Mouse (Mus musculus) hindbrain, embryonic 16.5 days (tissue): ENCODE measurements around the gene Cpeb1. TPM values are rescaled to one million over a fixed set of nuclear protein-coding genes. Genes with fewer than 3 reads are reported as not detected.

Source experiments
- ATAC-seq: fragments of 200-750 bp; cut with Nextera tagmentation; 2 replicates; pipeline ENCODE4 v1.8.0; 2017; ENCODE audit warnings: moderate TSS enrichment, moderate library complexity
- H3K27ac ChIP-seq: fragments of 300-500 bp; sonication (generic); 2 replicates; pipeline ENCODE4 v1.5.1; 2014; ENCODE audit warnings: low read depth, mild to moderate bottlenecking, control low read depth, low read length, moderate library complexity
- H3K27me3 ChIP-seq: fragments of 300-500 bp; sonication (generic); replicated peaks from 2 replicates; pipeline ENCODE4 v1.6.1; 2014; ENCODE audit warnings: low read length; ENCODE audit not compliant: control insufficient read depth, insufficient read depth
- H3K36me3 ChIP-seq: fragments of 300-500 bp; sonication (generic); 2 replicates; pipeline ENCODE4 v1.6.1; 2014; ENCODE audit warnings: mild to moderate bottlenecking, low read length, moderate library complexity, mixed read lengths; ENCODE audit not compliant: control insufficient read depth, insufficient read depth
- H3K4me1 ChIP-seq: fragments of 300-500 bp; sonication (generic); 2 replicates; pipeline ENCODE4 v1.6.1; 2014; ENCODE audit warnings: low read depth, low read length; ENCODE audit not compliant: control insufficient read depth, insufficient read depth
- H3K4me2 ChIP-seq: fragments of 300-500 bp; sonication (generic); 2 replicates; pipeline ENCODE4 v1.6.1; 2014; ENCODE audit warnings: mild to moderate bottlenecking, low read length, control low read depth, moderate library complexity
- H3K4me3 ChIP-seq: fragments of 300-500 bp; sonication (generic); 2 replicates; pipeline ENCODE4 v1.5.1; 2014; ENCODE audit warnings: mild to moderate bottlenecking, low read length, control low read depth, moderate library complexity
- H3K9ac ChIP-seq: fragments of 300-500 bp; sonication (generic); 2 replicates; pipeline ENCODE4 v1.6.1; 2014; ENCODE audit warnings: low read depth, mild to moderate bottlenecking, control low read depth, low read length, moderate library complexity
- H3K9me3 ChIP-seq: fragments of 300-500 bp; sonication (generic); 2 replicates; pipeline ENCODE4 v1.6.1; 2014; ENCODE audit warnings: mild to moderate bottlenecking, low read length, moderate library complexity; ENCODE audit not compliant: control insufficient read depth
- WGBS: fragments of 180-500 bp; shearing (Covaris S2); extraction: QIAGEN DNeasy Blood & Tissue Kit; methylation state at CpG from one replicate; pipeline ENCODE4 v1.1.7; 2014; 5-methylcytosine and 5-hydroxymethylcytosine counted together
- polyA plus RNA-seq: library from polyadenylated mRNA; unstranded; fragments of >200 nt; fragmentation: Nextera tagmentation; extraction: Ambion mirVana; gene quantifications from 2 replicates; pipeline ENCODE4 v1.2.1, GENCODE M21; 2015

The Cpeb1 gene
- polyA plus RNA-seq, 1 experiment from 2014 or later, result 8.3 TPM

DNA sequence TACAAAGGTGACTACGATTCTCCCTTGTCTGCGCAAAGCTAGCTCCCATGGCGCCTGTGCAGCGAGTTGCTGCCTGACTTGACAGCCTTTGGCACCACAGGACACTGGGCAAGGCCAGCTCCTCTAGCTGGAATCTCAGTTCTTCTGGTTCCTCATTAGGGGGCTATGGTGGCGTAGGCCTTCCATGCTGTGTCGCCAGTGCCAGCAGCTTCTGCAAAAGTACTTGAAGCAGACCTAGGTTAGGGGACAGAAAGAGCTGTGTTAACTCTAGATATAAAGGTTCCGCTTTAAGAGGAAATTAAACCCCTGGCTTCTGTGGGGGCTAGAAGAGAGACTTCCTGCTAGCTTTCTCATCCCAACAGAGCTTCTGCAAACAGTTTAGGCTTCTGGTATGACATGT lies 107.1 kb downstream of the Cpeb1 start:
- Histone ChIP-seq H3K9ac (no peak overlapping the region), H3K27me3 (no peaks in the 10 kb centered on the region), H3K36me3 (peaks cover under 1% of the 10 kb centered on the region; the same call in 1 of the 2 replicates), H3K4me3 (no peak overlapping the region), H3K9me3 (no peaks in the 10 kb centered on the region), H3K4me1 (peaks cover 8% of the 10 kb centered on the region), H3K27ac (no peak overlapping the region), H3K4me2 (no peak overlapping the region)
- ATAC-seq, result no peak
- 46% methylated on average over 7 of the region's 7 CpGs for WGBS

GRCm38 (mm10) chr7:81345447-81346170 lies 109.7 kb downstream of the Cpeb1 start:
- H3K27me3 ChIP-seq, result no peaks in the 10 kb centered on the region
- H3K4me1 ChIP-seq, result peaks cover 19% of the 10 kb centered on the region
- H3K27ac ChIP-seq, result peak overlapping the region; percentile 70; the same call in 1 of the 2 replicates
- H3K4me2 ChIP-seq, result peak overlapping the region; percentile 68
- WGBS, result 61% methylated on average over 15 of the region's 15 CpGs
- H3K36me3 ChIP-seq, result peaks cover 7% of the 10 kb centered on the region
- peak overlapping the region; percentile 89 for H3K4me3 ChIP-seq
- no peak; the same call in 1 of the 2 replicates for ATAC-seq
- no peaks in the 10 kb centered on the region for H3K9me3 ChIP-seq
- H3K9ac ChIP-seq, result peak overlapping the region; percentile 71

DNA sequence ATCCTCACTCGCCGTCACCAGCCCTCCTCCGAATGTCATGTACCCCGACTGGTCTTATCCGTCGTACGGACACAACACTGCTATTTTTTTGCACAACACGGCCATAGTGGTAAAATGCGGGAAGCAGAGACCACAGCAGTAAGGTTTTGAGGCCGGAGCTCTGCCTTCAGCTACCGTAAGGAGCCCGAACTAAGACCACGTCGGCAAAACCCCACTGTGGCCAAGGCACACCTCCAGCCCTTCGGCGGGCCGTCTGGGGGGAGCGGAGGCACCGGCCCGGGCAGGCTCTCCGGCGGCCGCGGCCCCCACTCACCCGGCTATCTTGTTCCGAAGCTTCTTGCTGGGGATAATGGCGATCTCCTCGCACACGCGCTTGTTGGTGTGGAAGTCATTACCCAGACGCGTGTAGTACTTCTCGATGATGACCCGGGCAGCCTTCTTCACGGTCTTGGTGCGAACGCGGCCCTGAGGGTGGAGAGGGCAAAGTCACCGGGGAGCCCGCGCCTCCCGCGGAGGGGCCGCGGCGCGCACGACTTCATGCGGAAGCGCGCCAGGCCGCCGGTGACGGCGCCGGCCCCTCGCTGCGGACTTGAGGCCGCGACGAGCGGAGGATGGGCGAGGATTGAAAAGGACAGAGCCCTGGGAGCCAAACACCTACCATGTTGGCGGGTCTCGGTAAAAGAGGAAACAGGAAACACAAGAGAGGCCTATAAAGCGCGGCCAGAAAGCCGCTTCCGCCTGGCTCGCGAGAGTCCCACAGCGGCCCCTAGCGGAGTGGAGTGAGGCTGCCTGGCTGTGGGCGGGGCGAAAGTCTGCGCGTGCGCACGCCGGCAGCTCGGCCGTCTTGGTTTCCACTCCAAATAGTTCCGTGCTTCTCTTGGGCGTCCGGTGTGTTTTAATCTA lies 110.5 kb downstream of the Cpeb1 start, which contains the start of gene Rps17:
Rps17 (minus strand) TSS at position 711 of the 903 bp plus-strand sequence.
- Histone ChIP-seq H3K36me3 (peaks cover 14% of the 10 kb centered on the region), H3K9me3 (no peaks in the 10 kb centered on the region), H3K27ac (peak within 1 kb of the TSS; percentile 87), H3K9ac (peak within 1 kb of the TSS; percentile 94), H3K27me3 (no peaks in the 10 kb centered on the region), H3K4me2 (peak within 1 kb of the TSS; percentile 95), H3K4me1 (peaks cover 19% of the 10 kb centered on the region), H3K4me3 (peak within 1 kb of the TSS; percentile 89)
- peak; percentile 94 for ATAC-seq
- under 1% methylated on average over 84 of the region's 85 CpGs for WGBS

DNA sequence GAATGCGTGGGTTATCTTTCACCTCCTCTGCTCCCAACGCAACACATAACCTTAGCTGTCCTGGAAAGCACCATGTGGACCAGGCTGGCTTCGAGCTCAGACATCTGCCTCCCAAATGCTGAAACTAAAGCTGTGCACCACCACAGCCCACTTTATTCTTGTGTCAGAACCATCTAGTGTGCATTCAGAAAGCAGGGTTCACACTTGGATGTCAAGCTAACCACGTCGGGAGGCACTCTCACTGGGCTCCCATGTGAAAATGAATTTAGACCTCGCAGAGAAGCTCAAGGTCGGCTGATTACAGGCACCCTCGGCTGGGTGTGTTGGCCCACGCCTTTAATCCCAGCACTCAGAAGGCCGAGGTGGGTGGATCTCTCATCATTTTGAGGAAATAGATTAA lies 111.4 kb downstream of the Cpeb1 start:
- WGBS, result 15% methylated on average over 10 of the region's 10 CpGs
- H3K4me2 ChIP-seq, result peak overlapping the region; percentile 95
- peaks cover 19% of the 10 kb centered on the region for H3K4me1 ChIP-seq
- H3K9ac ChIP-seq, result peak overlapping the region; percentile 94
- H3K27me3 ChIP-seq, result no peaks in the 10 kb centered on the region
- no peaks in the 10 kb centered on the region for H3K9me3 ChIP-seq
- peaks cover 16% of the 10 kb centered on the region for H3K36me3 ChIP-seq
- peak overlapping the region; percentile 89 for H3K4me3 ChIP-seq
- no peak overlapping the region for H3K27ac ChIP-seq
- no peak for ATAC-seq

GRCm38 (mm10) chr7:81343316-81343715 lies 111.9 kb downstream of the Cpeb1 start:
- H3K9ac ChIP-seq, result peak overlapping the region; percentile 94
- WGBS, result 45% methylated on average over 8 of the region's 8 CpGs
- no peaks in the 10 kb centered on the region for H3K9me3 ChIP-seq
- H3K4me1 ChIP-seq, result peaks cover 19% of the 10 kb centered on the region
- no peak overlapping the region for H3K27ac ChIP-seq
- no peaks in the 10 kb centered on the region for H3K27me3 ChIP-seq
- peak overlapping the region; percentile 95 for H3K4me2 ChIP-seq
- ATAC-seq, result no peak
- peaks cover 20% of the 10 kb centered on the region for H3K36me3 ChIP-seq
- H3K4me3 ChIP-seq, result peak overlapping the region; percentile 89

DNA sequence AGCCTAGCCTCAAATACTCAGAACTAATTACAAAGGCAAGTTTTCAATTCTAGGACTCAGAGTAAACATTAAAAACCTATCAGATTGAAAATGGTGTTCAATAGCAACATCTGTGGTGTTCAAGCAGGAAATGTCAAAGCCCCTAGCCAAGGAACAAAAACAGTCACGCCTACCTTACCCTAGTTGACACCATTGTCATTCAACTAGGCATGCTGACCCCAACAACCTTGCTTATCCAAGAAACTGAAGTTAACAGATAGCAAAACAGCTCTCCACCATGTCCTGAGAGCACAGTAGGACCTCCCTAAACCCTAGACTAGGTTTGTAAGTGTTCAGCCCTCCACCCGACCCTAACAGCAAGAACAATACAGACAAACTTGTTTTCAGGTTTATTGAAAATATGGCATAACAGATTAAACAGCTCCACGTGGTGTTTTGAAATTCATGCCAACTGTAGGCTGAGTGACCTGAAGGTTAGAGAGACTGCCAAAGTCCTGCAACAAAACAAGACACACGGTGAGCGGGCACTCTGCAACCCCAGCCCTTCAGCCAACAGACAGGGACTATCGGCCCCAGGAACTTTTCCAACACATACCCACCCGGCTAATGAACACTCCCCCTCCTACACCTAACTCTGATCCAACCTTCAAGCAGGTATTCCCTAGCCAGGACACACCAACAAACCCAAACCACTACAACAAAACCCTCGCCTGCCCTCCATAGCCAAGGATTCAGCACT lies 112.7 kb downstream of the Cpeb1 start:
- whole genome bisulfite sequencing, result 69% methylated on average over 8 of the region's 8 CpGs
- peaks cover 24% of the 10 kb centered on the region for H3K36me3 ChIP-seq
- peak overlapping the region; percentile 94 for H3K9ac ChIP-seq
- no peaks in the 10 kb centered on the region for H3K9me3 ChIP-seq
- peaks cover 19% of the 10 kb centered on the region for H3K4me1 ChIP-seq
- peak overlapping the region; percentile 89 for H3K4me3 ChIP-seq
- no peak for ATAC-seq
- H3K27me3 ChIP-seq, result no peaks in the 10 kb centered on the region
- peak overlapping the region; percentile 95 for H3K4me2 ChIP-seq
- H3K27ac ChIP-seq, result no peak overlapping the region

GRCm38 (mm10) chr7:81341563-81341962 lies 113.7 kb downstream of the Cpeb1 start:
- no peak overlapping the region for H3K4me3 ChIP-seq
- no peak overlapping the region for H3K9ac ChIP-seq
- peaks cover 24% of the 10 kb centered on the region for H3K36me3 ChIP-seq
- H3K4me2 ChIP-seq, result no peak overlapping the region
- no peaks in the 10 kb centered on the region for H3K9me3 ChIP-seq
- H3K4me1 ChIP-seq, result peaks cover 19% of the 10 kb centered on the region
- no peak for ATAC-seq
- H3K27ac ChIP-seq, result no peak overlapping the region
- no peaks in the 10 kb centered on the region for H3K27me3 ChIP-seq
- WGBS, result 54% methylated on average over 3 of the region's 3 CpGs

DNA sequence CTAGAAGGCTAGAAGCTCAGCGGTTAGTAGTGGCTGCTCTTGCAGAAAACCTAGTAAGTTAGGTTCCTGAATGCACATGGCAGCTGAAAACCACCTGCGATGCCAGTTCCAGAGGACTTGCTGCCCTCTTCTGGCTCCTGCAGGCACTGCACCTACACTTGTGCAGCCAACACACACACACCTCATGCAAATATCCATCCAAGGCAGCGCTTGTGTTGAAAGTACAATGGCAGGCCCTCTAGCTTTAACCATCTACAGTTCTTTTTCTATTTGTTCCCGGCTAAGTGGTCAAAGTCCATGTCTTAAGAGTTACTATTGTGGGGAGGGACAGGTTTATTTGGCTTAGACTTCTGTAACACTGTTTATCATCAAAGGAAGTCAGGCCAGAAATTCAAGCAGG lies 115.5 kb downstream of the Cpeb1 start:
- H3K4me1 ChIP-seq, result peaks cover 23% of the 10 kb centered on the region
- WGBS, result 86% methylated on average over 4 of the region's 4 CpGs
- H3K9ac ChIP-seq, result no peak overlapping the region
- no peaks in the 10 kb centered on the region for H3K27me3 ChIP-seq
- peaks cover 24% of the 10 kb centered on the region for H3K36me3 ChIP-seq
- H3K9me3 ChIP-seq, result no peaks in the 10 kb centered on the region
- H3K4me3 ChIP-seq, result no peak overlapping the region
- H3K4me2 ChIP-seq, result no peak overlapping the region
- H3K27ac ChIP-seq, result no peak overlapping the region
- no peak for ATAC-seq
